Mouse (Mus musculus): Measurements from ENCODE around the gene Gm17581. TPM values are rescaled to one million over a fixed set of nuclear protein-coding genes. Genes with fewer than 3 reads are reported as not detected.
"Not testable (repeated sequence)": the region's sequence is repeated elsewhere in the genome, so short reads cannot be mapped to it uniquely, and the experiment has no call there.

The Gm17581 gene
- total RNA-seq, 2 experiments from 2014 or later = not detected

DNA sequence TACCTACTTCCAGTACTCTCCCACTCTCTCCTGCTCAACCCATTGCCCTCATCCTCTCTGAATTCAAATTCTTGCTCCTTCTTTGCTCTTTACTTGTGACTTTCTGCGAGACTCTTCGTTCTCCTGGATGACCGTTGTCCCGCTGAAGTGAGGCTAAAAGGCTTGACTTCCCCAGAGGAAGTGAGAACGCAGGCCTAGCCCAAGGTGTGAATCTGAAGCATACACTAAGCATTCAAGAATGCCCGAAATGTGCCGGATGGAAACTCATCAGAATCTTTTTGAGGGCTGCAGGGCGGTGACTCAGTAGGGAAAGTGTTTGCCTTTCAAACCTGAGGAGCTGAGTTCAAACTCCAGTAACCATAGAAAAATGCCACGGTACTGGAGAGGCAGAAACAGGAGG, 7.7 kb upstream of the Gm17581 start:
- intact Hi-C loops (cut with DNase I; ENCODE audit: low total_unique reads) = no loop called here
- DNase-seq = no peak

DNA sequence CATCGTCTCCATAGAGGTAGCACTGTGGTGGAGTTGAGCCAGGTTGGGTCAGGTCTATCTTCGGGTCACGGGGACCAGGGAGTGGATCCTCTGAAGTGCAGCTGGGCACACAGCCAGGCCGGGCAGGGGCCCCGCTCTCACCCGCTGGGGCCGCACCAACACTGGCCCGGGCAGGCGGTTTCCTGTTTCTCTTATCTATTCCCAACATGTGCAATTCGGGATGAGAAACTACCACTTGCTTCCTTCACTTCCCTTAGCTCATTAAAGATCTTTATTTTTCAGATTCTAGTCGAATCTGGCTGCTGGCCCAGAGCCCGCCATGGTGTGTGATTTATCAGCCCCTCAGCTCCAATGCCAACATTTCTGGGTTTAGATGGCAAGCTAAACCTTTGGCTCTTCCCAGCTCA, 7.3 kb upstream of the Gm17581 start:
- DNase-seq = peak; percentile 13
- intact Hi-C loops (cut with DNase I; ENCODE audit: low total_unique reads) = no loop called here

DNA sequence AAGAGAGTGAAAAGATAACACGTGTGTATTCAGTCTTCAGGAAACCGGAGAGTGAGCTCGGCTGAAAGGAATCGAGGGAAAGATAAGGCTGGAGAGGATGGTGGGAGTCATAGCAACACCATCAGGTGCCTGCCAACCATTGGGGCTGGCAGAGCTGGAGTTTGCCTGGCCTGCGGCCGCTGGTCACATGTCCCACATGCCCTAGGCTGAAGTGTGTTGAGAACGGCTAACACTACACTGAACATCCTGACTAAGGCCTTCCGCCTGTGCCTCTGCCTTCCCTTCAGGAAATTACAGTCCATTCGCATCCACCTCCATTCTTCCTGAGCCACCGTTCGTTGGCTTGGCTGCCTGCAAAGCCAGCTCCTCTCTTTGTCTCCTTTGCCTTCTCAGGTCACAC, 6.5 kb upstream of the Gm17581 start:
- intact Hi-C loops (cut with DNase I; ENCODE audit: low total_unique reads) = no loop called here
- no peak for DNase-seq

DNA sequence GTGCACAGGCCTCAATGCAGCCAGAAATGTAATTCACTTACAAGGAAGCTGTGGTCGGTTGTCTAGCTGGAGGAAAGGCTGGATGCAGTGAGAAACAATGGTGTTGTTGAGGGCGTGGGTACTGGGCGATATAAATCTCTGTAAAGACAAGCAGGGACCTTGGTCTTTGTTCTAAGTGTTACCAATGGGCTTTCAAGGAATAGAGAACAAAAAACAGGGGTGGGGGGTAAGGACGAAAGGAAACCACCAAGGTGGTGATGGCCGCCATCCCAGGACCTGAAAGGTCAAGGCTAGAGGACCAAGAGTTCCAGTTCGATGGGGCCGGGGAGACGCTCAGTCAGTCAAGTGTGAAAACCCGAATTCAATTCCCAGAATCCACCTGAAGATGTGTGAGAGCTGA, 2.1 kb upstream of the Gm17581 start:
- no peak for DNase-seq
- intact Hi-C loops (cut with DNase I; ENCODE audit: low total_unique reads) = no loop called here

DNA sequence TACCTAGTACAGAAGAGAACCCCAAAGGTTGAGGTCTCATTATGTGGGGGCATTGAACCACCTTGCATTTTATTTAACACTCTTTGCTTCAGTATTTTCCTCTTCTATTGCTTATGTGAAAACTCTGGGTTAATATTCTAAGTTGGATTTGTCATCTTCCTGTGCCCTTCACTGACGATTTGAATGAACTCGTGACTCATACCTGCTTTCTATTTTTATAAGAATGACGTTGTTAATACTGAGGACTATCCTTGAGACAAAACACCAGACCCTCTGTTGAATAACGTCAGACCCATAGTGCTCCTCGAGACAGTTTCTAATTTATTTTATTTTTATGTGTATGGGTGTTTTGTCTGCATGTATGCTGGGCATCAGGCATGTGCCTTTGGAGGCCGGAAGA, 1.3 kb upstream of the Gm17581 start:
- intact Hi-C loops (cut with DNase I; ENCODE audit: low total_unique reads) = no loop called here
- no peak for DNase-seq

DNA sequence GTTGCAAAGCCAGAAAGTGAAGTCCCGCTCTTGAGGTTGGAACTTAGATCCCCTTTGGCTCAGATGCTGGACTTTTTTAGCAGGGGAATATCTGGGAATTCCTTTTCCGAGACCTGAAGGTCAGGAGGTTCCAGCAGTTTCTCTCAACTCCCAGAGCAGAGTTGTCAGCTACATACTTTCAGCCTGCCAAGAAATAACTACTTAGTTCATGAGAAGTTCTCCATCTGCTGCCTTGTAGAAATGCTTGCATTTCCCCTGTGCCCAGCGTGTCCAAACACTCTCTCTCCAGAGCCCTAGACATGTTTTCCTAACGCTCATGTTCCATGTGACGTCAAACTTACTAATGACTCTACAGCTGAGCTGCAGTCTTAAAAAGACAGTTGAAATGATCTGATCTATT, 586 bp downstream of the Gm17581 start:
- intact Hi-C loops (cut with DNase I; ENCODE audit: low total_unique reads) = no loop called here
- DNase-seq = no peak

DNA sequence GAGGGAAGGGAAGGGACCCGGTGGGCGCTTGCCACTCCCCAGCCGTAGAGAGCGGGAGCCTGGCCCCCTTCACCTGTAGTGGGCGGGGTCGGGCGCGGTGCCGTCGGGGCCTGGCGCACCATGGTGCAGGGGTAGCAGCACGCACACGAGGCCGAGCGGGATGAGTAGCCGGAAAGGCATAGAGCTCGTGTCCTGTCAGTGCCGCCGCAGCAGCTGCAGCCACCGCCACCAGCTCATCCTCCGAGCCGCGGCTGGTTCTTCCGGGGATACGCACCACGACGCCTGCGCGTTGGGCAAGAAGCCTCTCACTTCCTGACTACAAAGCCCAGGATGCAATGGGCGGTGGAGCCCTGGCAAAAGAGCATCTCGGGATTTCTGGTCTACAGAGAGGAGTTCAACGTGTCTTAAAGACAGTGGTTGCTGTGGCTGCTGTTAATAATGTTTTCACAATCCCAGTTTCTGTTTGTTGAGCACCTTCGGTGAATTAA, 6.5 kb downstream of the Gm17581 start, which contains the start of gene Edem2:
Gene Edem2 (minus strand): TSS at position 318 of the 488 bp plus-strand sequence.
- peak; percentile 93 for DNase-seq
- intact Hi-C loops (cut with DNase I; ENCODE audit: low total_unique reads) = no loop called here

DNA sequence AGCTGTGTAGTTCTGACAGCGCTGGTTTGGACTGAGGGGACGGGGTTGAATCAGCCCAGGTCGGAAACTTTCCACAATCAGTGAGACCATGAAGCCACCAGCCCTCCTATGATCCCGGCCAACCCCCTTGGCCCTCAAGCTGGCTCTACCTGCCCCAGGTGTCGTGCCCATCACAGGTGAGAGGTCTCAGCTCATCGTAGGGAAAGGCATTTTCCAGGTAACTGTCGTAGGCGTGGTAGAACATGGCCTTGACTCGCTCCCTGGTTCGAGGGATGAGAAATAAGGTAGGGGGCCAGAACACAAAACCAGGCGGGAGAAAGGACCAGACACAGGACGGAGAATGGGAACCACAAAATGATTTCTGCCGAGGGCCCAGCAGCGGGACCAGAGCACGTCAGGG, 6.9 kb downstream of the Gm17581 start:
- DNase-seq = no peak
- intact Hi-C loops (cut with DNase I; ENCODE audit: low total_unique reads) = no loop called here

DNA sequence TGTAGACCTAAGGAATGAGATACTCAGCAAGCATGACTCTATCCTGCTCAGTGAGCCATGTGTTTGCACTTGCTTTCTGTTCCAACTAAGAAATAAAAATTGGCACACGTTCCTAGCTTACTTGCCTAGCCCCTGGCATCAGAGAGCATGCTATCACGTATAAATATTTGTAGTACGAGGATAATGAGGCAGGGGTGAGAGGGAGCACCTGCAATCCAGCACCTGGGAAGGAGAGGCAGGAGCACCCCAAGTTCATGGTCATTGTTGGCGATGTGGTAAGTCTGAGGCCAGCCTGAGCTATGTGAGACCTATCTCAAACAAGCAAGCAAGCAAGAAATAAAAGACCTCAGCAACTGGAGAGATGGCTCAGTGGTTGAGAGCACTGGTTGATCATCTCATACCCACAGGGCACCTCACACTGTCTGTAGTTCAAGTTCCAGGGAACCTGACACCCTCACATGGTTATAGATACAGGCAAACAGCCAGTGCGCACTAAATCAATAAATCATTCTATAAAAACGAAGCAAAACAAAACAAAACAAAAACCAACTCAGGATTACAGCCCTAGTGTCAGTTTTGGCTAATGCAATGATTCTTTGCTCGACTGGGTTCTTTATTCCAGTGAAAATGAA, 7.8 kb downstream of the Gm17581 start:
- intact Hi-C loops (cut with DNase I; ENCODE audit: low total_unique reads) = no loop called here
- no peak for DNase-seq

DNA sequence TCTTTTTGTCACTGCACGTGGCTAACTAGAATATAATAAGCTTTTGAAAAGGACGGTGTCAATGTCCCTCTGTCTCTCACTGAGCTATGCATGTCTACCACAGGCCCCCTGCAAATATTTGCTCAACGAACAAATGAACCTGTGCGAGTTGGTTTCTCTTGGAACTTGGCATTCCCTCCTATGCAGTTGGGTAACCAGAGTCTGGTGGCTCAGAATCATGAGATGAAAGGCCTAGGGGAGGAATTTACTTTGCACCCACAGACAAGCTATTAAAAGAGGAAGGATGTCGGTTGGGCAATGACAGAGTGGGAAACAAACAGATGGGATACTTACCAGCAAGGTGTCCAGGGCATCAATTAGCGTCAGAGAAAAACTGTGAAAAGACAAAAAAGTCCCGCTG, 9.4 kb downstream of the Gm17581 start:
- DNase-seq = no peak
- intact Hi-C loops (cut with DNase I; ENCODE audit: low total_unique reads) = no loop called here

DNA sequence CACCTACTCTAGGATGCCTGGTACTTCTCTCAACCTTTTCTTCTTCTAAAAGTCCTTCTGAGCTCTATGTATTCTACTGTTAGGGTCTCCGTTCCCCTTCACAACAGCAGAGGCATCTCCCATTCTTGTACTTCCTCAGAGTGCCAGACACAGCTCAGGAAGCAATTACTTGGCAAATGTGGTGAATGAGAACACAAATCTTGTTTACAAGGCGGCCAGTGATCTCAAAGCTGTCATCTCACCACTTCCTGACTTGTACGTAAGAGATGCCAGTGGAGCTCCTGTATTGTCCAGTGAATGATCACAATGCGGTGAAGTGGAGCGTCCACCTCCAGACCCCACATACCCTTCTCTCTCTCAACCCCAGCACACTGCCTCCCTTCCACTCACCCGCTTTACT, 11.1 kb downstream of the Gm17581 start:
- intact Hi-C loops (cut with DNase I; ENCODE audit: low total_unique reads) = no loop called here
- DNase-seq = no peak

DNA sequence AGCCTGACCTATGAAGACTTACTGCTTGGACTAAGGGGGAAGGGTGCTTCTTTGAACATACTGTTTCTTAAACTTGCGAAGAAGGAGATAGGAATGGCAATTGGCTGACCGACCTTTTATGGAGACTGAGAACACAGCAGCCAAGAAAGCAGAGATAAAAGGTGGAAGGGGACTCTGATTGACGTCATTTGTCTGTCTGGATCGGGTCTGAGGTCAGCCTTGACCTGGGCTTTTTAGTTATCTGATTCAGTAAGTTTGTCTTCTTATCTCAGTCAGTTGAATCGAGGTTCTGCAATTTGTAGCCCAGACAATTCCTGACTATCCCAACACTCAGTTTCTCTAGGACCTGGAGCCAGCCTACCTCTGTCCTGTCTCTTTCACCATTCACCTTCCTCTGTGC, 11.6 kb downstream of the Gm17581 start:
- intact Hi-C loops (cut with DNase I; ENCODE audit: low total_unique reads) = no loop called here
- DNase-seq = no peak

DNA sequence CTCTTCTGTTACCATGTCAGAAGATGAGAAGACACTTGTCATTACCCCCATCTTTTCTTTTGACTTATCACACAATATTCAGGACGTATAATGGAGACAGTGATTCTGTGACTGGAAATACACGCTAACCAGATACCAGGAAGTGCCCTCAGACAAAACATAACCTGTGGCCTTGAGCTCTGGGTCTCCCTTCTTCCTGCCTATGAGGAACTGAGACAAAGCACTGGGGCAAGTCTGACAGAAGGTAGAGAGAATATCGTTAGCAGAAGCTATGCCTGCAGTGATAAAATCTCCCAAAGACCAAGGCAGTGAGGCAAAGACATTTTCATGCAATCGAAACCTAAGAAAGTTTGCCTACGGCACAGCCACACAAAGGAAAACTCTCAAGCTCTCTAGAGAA, 15.1 kb downstream of the Gm17581 start:
- intact Hi-C loops (cut with DNase I; ENCODE audit: low total_unique reads) = no loop called here
- no peak for DNase-seq

DNA sequence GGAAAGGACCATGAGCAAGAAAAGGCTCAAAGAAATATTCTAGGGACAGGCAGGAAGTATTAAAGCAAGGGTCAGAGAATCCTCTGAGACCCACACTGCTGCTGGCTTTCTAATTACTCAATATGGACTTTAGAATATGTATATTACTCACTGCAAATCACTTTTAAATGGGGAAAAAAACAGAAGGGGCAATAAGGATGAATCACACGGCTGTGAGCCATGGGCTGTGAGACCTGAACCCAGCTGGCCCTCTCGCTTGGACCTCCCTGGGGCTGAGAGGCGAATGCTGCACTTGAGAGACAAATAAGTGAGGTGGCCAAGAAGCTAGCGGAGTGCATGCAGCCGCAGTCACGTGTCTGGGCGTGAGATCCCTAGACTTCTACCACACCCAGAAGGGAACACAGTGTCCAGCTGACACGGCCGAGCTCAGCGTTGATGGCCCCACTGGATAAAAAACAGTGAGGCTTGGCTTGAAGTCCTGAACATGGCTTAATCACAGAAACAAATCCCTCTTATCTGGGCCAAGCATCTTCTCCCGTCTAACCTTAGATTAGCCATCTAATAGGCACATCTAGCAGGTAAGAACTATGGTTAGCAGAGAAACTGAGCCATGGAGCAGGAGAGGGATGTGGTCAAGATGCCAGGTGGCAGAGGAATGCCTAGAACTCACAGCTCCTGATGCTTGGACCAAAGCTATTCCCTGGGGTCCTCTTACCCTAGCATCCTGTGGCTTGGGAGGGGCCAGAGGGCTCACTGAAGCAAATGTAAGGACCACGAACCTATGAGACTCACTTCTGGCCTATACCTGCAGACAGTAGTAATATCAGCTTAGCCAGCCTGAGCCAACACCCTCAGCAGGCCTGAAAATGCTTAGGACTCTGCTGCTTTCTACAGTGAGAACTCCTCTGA, 18.3 kb downstream of the Gm17581 start:
- intact Hi-C loops (cut with DNase I; ENCODE audit: low total_unique reads) = no loop called here
- DNase-seq = peak; percentile 77

DNA sequence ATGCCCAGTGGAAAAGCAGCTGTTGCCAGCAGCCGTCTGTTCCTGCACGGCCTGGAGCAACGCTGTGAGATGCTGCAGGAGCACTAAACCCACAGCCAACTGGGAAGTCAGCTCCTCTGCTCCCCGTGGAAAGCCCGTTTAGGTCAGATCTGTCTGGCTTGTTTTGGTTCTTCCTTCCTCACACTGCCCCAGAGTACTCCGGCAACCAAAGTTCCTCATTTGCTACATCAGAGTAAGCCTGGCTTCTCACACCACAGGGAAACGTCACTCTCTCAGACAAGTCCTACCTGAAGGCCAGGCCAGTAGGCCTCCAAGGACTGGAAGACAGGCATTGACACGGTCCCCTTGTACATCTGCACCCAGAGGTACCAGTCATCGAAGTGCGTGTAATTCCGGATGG, 25.1 kb downstream of the Gm17581 start:
- DNase-seq = no peak
- intact Hi-C loops (cut with DNase I; ENCODE audit: low total_unique reads) = no loop called here

DNA sequence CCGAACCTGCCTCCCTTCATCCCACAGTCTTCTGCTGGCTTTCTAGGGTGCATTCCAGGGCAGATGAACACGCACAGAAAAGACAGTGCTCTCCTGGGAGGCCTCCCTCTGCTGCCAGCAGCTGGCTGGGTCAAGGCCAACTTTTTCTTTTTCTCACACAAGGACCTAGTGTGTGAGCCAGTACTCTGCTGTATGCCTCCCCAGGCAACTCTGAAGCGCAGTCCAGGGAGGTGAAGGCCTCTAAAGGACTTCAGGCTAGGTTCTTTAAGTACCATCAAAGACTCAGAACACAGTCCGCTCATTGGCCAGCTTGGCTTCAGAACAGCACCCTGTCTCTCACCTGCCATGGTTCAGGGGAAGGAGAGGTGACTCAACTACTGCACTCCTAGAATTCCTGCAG, 28.4 kb downstream of the Gm17581 start:
- intact Hi-C loops (cut with DNase I; ENCODE audit: low total_unique reads) = no loop called here
- DNase-seq = peak; percentile 73

DNA sequence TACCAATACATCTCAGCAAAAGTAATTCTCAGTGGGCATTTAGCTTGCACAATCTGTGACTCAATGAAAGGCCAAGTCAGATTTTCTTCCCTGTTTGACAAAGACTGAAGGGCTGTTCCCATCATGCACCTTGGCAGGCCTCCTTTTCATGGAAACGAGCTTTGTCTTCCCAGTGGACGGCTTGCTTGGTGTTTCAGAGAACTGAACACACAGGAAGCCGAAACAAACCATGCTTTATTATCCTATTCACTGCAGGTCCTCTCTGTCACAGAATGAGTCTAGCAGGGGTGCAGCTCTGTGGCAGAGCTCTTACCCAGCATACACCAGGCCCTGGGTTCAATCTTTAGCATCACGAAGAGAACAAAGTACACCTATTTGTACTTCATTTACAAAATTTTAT, 32.0 kb downstream of the Gm17581 start:
- DNase-seq = no peak
- intact Hi-C loops (cut with DNase I; ENCODE audit: low total_unique reads) = no loop called here

DNA sequence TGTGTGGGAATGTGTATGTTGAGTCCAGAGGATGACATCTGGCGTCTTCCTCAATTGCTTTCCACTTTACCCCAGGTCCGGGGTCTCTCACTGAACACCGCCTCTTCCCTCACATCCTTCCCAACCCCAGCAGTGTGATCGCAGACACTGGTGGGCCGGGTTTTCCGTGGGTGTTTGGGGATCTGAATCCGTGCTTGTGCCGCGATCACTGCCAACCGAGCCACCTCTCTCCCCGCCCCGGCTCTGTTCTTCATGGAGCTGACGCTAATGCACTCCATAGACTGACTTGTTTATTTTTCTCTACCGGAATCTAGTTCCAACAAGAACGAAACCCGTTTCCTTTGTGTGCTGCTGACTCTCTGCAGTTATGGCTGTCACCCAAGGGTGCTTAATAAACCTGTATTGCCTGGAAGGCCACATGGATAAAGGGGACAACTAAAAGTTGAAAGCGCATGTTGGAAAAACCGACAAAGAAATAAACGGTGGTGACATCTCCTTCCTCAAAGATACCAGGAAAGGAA, 34.2 kb downstream of the Gm17581 start:
- DNase-seq = no peak
- intact Hi-C loops (cut with DNase I; ENCODE audit: low total_unique reads) = no loop called here

DNA sequence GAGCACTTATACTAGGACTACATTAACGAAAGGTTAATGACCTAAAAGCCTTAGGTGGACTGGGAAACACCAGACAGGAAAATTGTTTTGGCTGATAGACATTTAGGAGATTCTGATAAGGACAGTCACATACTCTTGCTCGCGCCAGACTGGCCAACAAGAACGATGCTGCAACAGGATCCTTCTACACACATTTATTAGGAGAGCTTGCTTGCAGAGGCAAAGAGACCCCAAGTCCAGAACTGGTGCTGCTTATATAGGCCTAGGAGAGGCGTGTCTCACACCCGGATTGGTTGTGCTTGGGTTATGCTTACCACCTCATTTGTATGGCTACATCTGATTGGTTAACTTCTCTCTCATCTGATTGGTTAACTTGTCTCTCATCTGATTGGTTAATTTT, 37.2 kb downstream of the Gm17581 start:
- intact Hi-C loops (cut with DNase I; ENCODE audit: low total_unique reads) = loop anchor here (5.0 kb wide), 1 partner anchor 64 kb away; no protein-coding TSS in a partner anchor
- DNase-seq = not testable (repeated sequence)

DNA sequence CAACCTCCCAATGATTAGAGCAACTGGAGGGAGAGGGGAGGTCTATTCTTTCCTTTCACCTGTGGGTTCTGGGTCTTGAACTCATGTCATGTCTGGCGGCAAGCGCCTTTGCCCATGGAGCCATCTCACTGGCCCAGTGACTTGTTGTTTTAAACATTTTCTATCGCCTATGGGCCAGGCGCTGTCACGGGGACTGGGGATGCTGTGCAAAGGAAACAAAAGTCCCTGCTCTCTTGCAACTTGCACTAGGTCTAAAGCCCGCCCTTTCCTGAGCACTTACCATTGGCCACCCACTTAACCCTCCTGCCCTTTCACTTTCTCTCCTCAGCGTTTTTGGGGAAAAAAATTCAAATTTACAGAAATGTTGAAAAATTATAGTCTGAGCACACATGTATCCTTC, 38.8 kb downstream of the Gm17581 start:
- no peak for DNase-seq
- intact Hi-C loops (cut with DNase I; ENCODE audit: low total_unique reads) = loop anchor here (5.0 kb wide), 1 partner anchor 65 kb away; no protein-coding TSS in a partner anchor

All from gastrocnemius, postnatal 14 days (tissue).